15 mouse cellular contexts compared by ENCODE assay signal in the genomic region with DNA sequence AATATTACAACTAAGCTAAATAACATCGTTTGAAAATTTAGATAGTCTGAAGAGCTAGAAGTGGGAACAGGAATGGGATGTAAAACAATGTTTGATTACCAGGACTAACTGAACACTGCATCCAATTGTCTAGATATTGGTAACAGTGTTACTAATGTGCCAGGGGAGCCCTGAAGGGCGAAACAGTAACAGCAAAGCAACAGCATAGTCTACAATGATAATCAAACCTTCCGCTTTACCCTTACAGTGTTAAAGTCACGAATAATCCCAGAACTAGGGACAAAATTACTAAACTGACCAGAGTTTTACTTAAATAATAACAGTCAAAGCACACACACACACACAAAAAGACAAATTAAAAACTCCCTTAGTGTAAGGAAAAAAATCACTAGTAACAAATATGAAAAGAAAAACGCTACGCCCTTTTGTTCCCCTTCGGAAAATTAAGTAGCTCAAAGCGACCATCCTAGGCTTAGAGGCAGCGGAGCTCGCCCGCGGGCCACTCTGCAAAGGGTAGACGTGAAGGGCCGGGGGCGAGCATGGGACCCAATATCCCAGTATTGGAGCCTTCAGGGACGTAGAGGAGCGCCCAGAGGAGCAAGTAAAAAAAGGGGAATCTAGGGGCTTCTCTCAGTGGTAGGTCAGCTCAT. TPM values are rescaled to one million over a fixed set of nuclear protein-coding genes. Genes with fewer than 3 reads are reported as not detected.
DNase-seq lines count a peak whose midpoint lies in the region; ATAC-seq and TF ChIP-seq lines count a peak whose summit lies in the region.
"Had no signal": no experiment of that assay in that cellular context is flagged by ENCODE, and none has a peak within 500 bp of the region (broad histone marks: within the 10 kb centered on the region; RNA-seq: fewer than 3 reads in every experiment).

No protein-coding gene starts in this region.

- no peak overlapping the region for H3K9ac ChIP-seq in heart, embryonic 11.5 days (ENCODE audit: low read depth, low read length)
- peak overlapping the region; percentile 97 for H3K9ac ChIP-seq in limb, embryonic 11.5 days (ENCODE audit: low read length)
- H3K9ac ChIP-seq in forebrain, embryonic 13.5 days, result no peak overlapping the region
- H3K9ac ChIP-seq: liver, embryonic 14.5 days had no signal

- TF ChIP-seq POLR2A in lung, adult 2 months (IDR thresholded peaks at IDR 0.05; ENCODE audit: borderline replicate concordance, extremely low read depth, low read depth, low read length), result no peak

- H3K4me1 ChIP-seq in heart, embryonic 11.5 days (ENCODE audit: control insufficient read depth, insufficient read depth, low read length), result peaks cover 18% of the 10 kb centered on the region
- peaks cover 2% of the 10 kb centered on the region; the same call in 1 of the 2 replicates for H3K4me1 ChIP-seq in lung, adult 2 months (ENCODE audit: control insufficient read depth, insufficient read depth, low read length)
- peaks cover 22% of the 10 kb centered on the region for H3K4me1 ChIP-seq in limb, embryonic 11.5 days (ENCODE audit: control insufficient read depth, insufficient read depth, low read length)
- peaks cover 7% of the 10 kb centered on the region; the same call in 1 of the 2 replicates for H3K4me1 ChIP-seq in forebrain, embryonic 13.5 days

- ATAC-seq in heart, embryonic 11.5 days (replicated peaks; ENCODE audit: insufficient number of reproducible peaks, low FRiP score, low TSS enrichment), result no peak
- ATAC-seq in limb, embryonic 11.5 days (ENCODE audit: insufficient number of reproducible peaks, low FRiP score, low TSS enrichment, low read depth), result no peak
- ATAC-seq in forebrain, embryonic 13.5 days, result no peak
- ATAC-seq: inflammation-experienced regulatory T-cells, adult 6 months had no signal

- H3K27me3 ChIP-seq in heart, embryonic 11.5 days (ENCODE audit: control insufficient read depth, insufficient read depth, low read length), result peaks cover 81% of the 10 kb centered on the region
- H3K27me3 ChIP-seq in limb, embryonic 11.5 days (ENCODE audit: control insufficient read depth, insufficient read depth, low read length), result peaks cover 37% of the 10 kb centered on the region
- peaks cover 95% of the 10 kb centered on the region for H3K27me3 ChIP-seq in forebrain, embryonic 13.5 days

- DNase-seq in heart, adult 18-20 months, result no peak
- no peak for DNase-seq in lung, adult 2 months
- no peak for DNase-seq in lung, postnatal 25 days (ENCODE audit: low spot score)
- DNase-seq in embryo, embryonic 9.5 days (ENCODE audit: extremely low spot score), result peak; percentile 67
- DNase-seq in limb, embryonic 11.5 days (ENCODE audit: low spot score), result no peak
- DNase-seq in thymus, postnatal 0 days (ENCODE audit: low spot score), result no peak
- DNase-seq: adrenal gland, postnatal 10 days; cerebellum, adult 2 months; gastrocnemius, postnatal 10 days; layer of hippocampus, adult 9-11 months had no signal

- H3K4me2 ChIP-seq in heart, embryonic 11.5 days, result peak overlapping the region; percentile 49
- H3K4me2 ChIP-seq in limb, embryonic 11.5 days (ENCODE audit: low read depth, severe bottlenecking), result peak overlapping the region; percentile 53
- H3K4me2 ChIP-seq in forebrain, embryonic 13.5 days, result no peak overlapping the region

- no peak for TF ChIP-seq CTCF in lung, adult 2 months (IDR thresholded peaks at IDR 0.05; ENCODE audit: insufficient read depth, low read length)

- peak overlapping the region; percentile 8 for H3K4me3 ChIP-seq in heart, embryonic 11.5 days (ENCODE audit: low read depth, low read length)
- peak overlapping the region; percentile 45 for H3K4me3 ChIP-seq in lung, adult 2 months (replicated peaks; ENCODE audit: extremely low read depth, low read depth, low read length)
- H3K4me3 ChIP-seq in limb, embryonic 11.5 days (ENCODE audit: low read depth, low read length), result peak overlapping the region; percentile 61
- no peak overlapping the region for H3K4me3 ChIP-seq in forebrain, embryonic 13.5 days

- H3K27ac ChIP-seq in heart, embryonic 11.5 days (ENCODE audit: low read depth, low read length), result no peak overlapping the region
- peak overlapping the region; percentile 94 for H3K27ac ChIP-seq in limb, embryonic 11.5 days (replicated peaks; ENCODE audit: low read depth, low read length)
- H3K27ac ChIP-seq in forebrain, embryonic 13.5 days, result no peak overlapping the region
- H3K27ac ChIP-seq: liver, embryonic 14.5 days had no signal

- H3K9me3 ChIP-seq in heart, embryonic 11.5 days (replicated peaks; ENCODE audit: control insufficient read depth, low read length), result no peaks in the 10 kb centered on the region
- H3K9me3 ChIP-seq in limb, embryonic 11.5 days (ENCODE audit: control insufficient read depth, low read length), result no peaks in the 10 kb centered on the region
- H3K9me3 ChIP-seq in forebrain, embryonic 13.5 days (replicated peaks), result no peaks in the 10 kb centered on the region

- no peaks in the 10 kb centered on the region for H3K36me3 ChIP-seq in heart, embryonic 11.5 days (ENCODE audit: control insufficient read depth, insufficient read depth, low read length)
- H3K36me3 ChIP-seq in limb, embryonic 11.5 days (ENCODE audit: control insufficient read depth, insufficient read depth, low read length), result 0 out of 2 replicates have a peak, but pooled peaks cover 2% of the 10 kb centered on the region
- H3K36me3 ChIP-seq in forebrain, embryonic 13.5 days (ENCODE audit: poor library complexity, severe bottlenecking), result no peaks in the 10 kb centered on the region

- WGBS in heart, embryonic 11.5 days (ENCODE audit: insufficient replicate concordance), result 3% methylated on average over 17 of the region's 17 CpGs
- WGBS in lung, adult 2 months, result 15% methylated on average over 17 of the region's 17 CpGs
- WGBS in limb, embryonic 11.5 days, result 3% methylated on average over 17 of the region's 17 CpGs
- WGBS in forebrain, embryonic 13.5 days, result 1% methylated on average over 17 of the region's 17 CpGs

RNA-seq across cellular contexts. Expression of a gene that starts 1.7 kb away (rescaled TPM):
- 0.49 and 0.82 TPM in 2 replicates for polyA plus RNA-seq in heart, embryonic 11.5 days (2014; fragmentation: Nextera tagmentation; extraction: Ambion mirVana)
- under 1 TPM in 1 of 2 experiments, not detected in 1; 0.10 TPM for total RNA-seq in heart, adult 18-20 months (2021)
- polyA plus RNA-seq in lung, adult 2 months (2012; rRNA removed), result 79.5 and 80.4 TPM in 2 replicates
- 36.3 and 36.7 TPM in 2 replicates for polyA plus RNA-seq in limb, embryonic 11.5 days (2014; fragmentation: Nextera tagmentation; extraction: Ambion mirVana)
- polyA plus RNA-seq in thymus, postnatal 0 days (2015; fragmentation: Nextera tagmentation; extraction: Ambion mirVana), result 0.04 TPM in 1 of 2 replicates, not detected in the other
- 0.06 and 0.26 TPM in 2 replicates for polyA plus RNA-seq in forebrain, embryonic 13.5 days (2015; fragmentation: Nextera tagmentation; extraction: Ambion mirVana)
- polyA plus RNA-seq: inflammation-experienced regulatory T-cells, adult 6 months had no signal

RNA-seq across cellular contexts. Expression of a gene that starts 37.8 kb away (rescaled TPM):
- not detected in 2 replicates for polyA plus RNA-seq in heart, embryonic 11.5 days (2014; fragmentation: Nextera tagmentation; extraction: Ambion mirVana)
- total RNA-seq in heart, adult 18-20 months (2021), result not detected
- polyA plus RNA-seq in lung, adult 2 months (2012; rRNA removed), result not detected in 2 replicates
- not detected in 2 replicates for polyA plus RNA-seq in limb, embryonic 11.5 days (2014; fragmentation: Nextera tagmentation; extraction: Ambion mirVana)
- not detected in 2 replicates for polyA plus RNA-seq in thymus, postnatal 0 days (2015; fragmentation: Nextera tagmentation; extraction: Ambion mirVana)
- polyA plus RNA-seq in forebrain, embryonic 13.5 days (2015; fragmentation: Nextera tagmentation; extraction: Ambion mirVana), result not detected in 2 replicates
- total RNA-seq: adrenal gland, postnatal 10 days; gastrocnemius, postnatal 10 days had no signal
- polyA plus RNA-seq: C2C12; cerebellum, adult 2 months; inflammation-experienced regulatory T-cells, adult 6 months; liver, embryonic 14.5 days had no signal

RNA-seq across cellular contexts. Expression of a gene that starts 55.6 kb away (rescaled TPM):
- polyA plus RNA-seq in heart, embryonic 11.5 days (2014; fragmentation: Nextera tagmentation; extraction: Ambion mirVana), result 3.6 and 4.4 TPM in 2 replicates
- 1 to 10 TPM; 3.9 to 4.9 TPM for total RNA-seq in heart, adult 18-20 months (2021)
- 257 and 302 TPM in 2 replicates for polyA plus RNA-seq in lung, adult 2 months (2012; rRNA removed)
- 11.3 and 14.9 TPM in 2 replicates for polyA plus RNA-seq in limb, embryonic 11.5 days (2014; fragmentation: Nextera tagmentation; extraction: Ambion mirVana)
- 0.58 and 1.0 TPM in 2 replicates for polyA plus RNA-seq in thymus, postnatal 0 days (2015; fragmentation: Nextera tagmentation; extraction: Ambion mirVana)
- polyA plus RNA-seq in forebrain, embryonic 13.5 days (2015; fragmentation: Nextera tagmentation; extraction: Ambion mirVana), result 0.42 and 0.61 TPM in 2 replicates
- polyA plus RNA-seq: inflammation-experienced regulatory T-cells, adult 6 months had no signal

Comparison
In these comparisons a context has a peak if more than half of its experiments do, and no peak if none do; other contexts are left out.
1. RNA of a gene that starts 1.7 kb away (polyA plus RNA-seq): 79.5 to 80.4 TPM in lung, adult 2 months and 36.3 to 36.7 TPM in limb, embryonic 11.5 days; 0.49 to 0.82 TPM in heart, embryonic 11.5 days, 0.06 to 0.26 TPM in forebrain, embryonic 13.5 days and 0.04 TPM in thymus, postnatal 0 days; every median in the first group is over 10 times any median in the second.
2. RNA of a gene that starts 55.6 kb away (polyA plus RNA-seq): 257 to 302 TPM in lung, adult 2 months; 11.3 to 14.9 TPM in limb, embryonic 11.5 days, 3.6 to 4.4 TPM in heart, embryonic 11.5 days, 0.58 to 1.0 TPM in thymus, postnatal 0 days and 0.42 to 0.61 TPM in forebrain, embryonic 13.5 days; every median in the first group is over 10 times any median in the second.